Mouse (Mus musculus): ENCODE data around the gene Panx1.
A peak's percentile ranks its signal among the peaks of the same experiment; 100 is the strongest.

Panx1 gene

DNA sequence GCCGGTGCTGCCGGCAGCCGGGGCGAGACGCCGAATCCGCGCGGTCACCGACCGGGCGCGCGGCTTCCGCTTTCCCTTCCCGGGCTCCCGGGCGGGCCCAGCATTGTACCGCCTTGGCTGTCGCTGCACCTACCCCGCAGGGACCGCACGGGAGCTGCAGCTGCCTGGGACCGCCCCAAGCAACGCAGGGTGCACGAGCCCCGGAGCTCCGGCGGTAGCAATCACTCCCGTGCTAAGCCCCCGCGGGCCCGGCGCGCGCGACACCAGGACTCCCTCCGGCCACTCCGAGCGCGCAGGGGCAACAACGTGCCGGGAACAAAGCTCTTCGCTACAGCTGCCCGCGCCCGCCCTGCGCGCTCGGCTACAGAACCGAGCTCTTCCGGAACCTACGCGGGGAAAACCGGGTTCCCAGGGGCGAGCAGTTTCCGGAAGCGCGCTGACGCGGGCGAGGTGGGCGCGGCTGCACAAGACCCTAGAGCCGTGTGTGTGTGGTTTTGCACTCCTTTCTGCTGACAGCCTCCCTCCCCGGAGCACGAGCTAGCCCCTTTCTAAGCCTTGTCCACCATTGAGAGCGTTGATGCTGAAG lies at the start of gene Panx1:
Panx1 (minus strand) TSS at position 395 of the 586 bp plus-strand sequence.
- peak; percentile 73 for DNase-seq (ENCODE audit: low spot score)

- peak; percentile 67 for DNase-seq (ENCODE audit: low spot score)
These were observed 23.5 kb upstream of the Panx1 start for GRCm38 (mm10) chr9:15068686-15069295.

DNA sequence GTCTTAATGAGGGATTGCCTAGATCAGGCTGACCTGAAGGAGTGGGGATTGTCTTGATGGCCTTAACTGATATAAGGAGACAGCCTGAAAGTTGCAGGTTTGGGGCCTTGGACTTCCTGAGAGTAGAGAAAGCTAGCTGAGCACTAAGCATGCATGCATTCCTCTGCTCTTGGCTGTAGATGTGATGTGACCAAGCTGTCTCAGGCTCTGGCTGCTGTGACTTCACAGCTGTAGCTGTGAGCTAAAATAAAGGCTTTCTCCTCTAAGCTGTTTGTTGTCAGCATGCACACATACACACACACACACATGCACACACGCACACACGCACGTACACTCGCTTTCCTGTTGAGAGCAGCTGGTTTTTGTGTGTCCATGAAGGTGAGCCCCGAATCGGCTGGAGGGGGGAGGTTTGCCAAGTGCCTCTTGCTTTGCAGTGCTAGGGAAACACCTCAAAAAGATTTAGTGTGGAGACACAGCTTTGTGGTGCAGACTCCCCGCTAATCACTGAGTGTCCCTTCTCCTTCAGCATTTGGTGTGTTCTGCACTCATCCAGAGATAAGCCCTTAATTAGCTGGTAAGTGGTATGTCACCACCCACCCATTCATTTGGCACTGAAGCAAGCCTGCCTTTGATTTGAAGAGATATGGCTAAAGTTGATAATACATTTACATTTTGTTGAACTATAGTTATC lies 22.9 kb upstream of the Panx1 start:
- no peak for DNase-seq (ENCODE audit: low spot score)

- peak; percentile 50 for DNase-seq (ENCODE audit: low spot score)
These were observed 18.9 kb upstream of the Panx1 start for GRCm38 (mm10) chr9:15064176-15064575.

DNA sequence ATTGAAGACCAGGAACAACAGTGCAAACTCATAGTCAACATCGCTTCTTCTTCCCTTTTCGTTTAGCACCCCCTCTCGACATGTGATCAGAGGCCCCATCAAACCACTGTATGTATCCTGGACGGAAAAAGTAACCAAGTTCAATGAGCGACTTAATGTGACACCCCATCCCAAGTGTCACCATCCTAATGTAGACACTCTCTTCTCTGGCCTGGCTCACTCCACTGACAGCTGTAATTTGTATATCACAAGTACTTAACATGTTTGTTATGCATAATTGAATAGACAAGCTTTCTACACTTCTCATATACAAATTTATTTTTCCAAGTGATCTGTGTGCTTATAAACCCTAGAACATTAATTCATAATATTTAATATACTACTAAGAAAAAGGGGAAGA lies 15.6 kb upstream of the Panx1 start:
- no peak for DNase-seq (ENCODE audit: low spot score)

DNA sequence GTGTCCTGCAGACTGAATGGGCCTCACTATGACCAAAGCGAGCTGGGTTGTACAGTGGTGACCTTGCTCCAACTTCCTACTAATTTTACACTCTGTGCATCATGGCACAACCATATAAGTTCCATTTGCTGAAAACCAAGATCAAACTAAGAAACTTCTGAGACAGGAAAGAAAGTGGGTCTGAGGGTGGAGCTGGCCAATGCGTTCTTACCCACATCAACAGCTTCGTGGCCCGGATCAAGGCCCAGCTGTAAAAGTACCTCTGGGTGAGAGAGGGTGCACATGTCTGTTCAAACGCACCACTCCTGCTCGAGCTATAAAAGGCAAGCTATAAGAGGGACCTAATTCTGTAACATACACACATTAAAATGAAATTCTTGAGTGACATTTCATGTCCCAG lies 14.7 kb upstream of the Panx1 start:
- DNase-seq (ENCODE audit: low spot score), result no peak

DNA sequence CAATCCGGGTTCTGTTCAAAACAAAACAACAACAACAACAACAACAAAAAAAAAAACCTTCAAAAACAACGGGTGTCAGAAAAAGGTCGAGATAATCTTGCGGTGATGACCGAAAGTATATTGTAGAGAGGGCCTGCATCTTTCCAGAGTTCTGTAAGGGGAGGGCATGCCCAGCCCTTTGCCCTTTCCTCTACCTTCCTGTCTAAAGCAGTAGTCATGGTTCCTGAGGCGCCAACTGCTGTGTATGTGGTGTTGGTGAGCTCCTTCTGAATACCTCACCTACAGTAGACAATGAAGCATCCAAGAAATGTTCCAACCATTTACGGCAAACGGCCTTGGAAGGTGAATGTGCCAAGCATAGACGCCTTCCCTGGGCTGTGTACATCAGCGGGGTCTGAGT lies 462 bp upstream of the Panx1 start:
- no peak for DNase-seq (ENCODE audit: low spot score)

- peak; percentile 17 for DNase-seq (ENCODE audit: low spot score)
These were observed 741 bp downstream of the Panx1 start for GRCm38 (mm10) chr9:15044391-15045083.

DNA sequence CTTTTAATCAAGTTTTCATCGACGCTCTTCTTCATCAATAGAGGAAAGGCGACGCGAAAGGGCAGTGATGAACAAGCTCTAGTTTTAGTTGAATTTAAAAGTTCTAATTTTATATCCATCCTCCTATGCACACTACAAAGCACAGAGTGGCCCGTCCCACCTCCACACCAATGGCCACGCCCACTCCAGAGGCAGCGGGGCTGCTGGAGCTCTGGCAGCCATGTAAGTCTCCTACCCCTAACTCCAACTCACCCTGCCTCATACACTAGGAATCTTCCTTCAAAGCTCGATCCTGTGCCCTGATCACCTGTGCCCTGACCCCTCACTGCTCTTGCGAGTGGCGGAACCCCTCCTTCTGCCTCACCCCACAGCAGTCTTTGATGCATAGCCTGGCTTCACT lies 3.7 kb downstream of the Panx1 start:
- no peak for DNase-seq (ENCODE audit: low spot score)

DNA sequence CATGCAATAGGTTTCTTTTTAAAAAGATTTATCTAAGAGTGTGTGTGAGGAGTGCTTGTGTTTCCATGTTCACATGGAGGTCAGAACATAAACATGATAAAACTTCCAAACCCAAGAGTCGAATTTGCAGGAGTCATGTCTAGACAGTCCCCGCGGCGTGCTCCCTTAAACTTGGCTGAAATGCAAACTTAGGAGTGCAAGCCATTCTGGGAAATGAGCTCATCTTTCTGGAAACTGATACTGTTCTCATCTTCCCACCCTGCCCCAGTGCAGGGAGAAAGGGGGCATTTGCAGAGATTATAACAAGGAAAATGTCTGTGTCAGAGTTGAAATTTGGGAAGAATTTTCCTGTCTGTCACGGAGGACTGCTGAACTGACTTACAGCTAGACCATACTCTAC lies 5.4 kb downstream of the Panx1 start:
- DNase-seq (ENCODE audit: low spot score), result no peak

- DNase-seq (ENCODE audit: low spot score), result no peak
These were observed 7.6 kb downstream of the Panx1 start for GRCm38 (mm10) chr9:15037704-15038103.

DNA sequence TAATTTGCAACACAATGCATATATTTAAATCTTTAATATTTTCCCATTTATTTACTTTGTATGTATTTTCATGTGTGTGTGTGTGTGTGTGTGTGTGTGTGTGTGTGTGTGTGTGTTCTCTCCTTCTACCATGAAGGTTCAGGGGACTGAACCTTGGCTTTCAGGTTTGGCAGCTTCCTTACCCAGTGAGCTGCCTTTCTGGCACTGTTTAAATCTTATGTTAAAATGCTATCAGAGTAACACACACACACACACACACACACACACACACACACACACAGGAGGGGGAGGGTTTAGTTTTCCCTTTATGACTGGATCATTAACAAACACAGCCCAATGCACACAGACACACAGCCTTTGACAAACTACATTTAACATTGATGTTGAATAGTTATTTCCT lies 8.0 kb downstream of the Panx1 start:
- DNase-seq (ENCODE audit: low spot score), result no peak

- no peak for DNase-seq (ENCODE audit: low spot score)
These were observed 8.5 kb downstream of the Panx1 start for GRCm38 (mm10) chr9:15036807-15037206.

- no peak for DNase-seq (ENCODE audit: low spot score)
These were observed 8.9 kb downstream of the Panx1 start for GRCm38 (mm10) chr9:15036405-15036804.

- DNase-seq (ENCODE audit: low spot score), result no peak
These were observed 9.3 kb downstream of the Panx1 start for GRCm38 (mm10) chr9:15035979-15036378.

- DNase-seq (ENCODE audit: low spot score), result no peak
These were observed 10.6 kb downstream of the Panx1 start for GRCm38 (mm10) chr9:15034546-15035273.

DNA sequence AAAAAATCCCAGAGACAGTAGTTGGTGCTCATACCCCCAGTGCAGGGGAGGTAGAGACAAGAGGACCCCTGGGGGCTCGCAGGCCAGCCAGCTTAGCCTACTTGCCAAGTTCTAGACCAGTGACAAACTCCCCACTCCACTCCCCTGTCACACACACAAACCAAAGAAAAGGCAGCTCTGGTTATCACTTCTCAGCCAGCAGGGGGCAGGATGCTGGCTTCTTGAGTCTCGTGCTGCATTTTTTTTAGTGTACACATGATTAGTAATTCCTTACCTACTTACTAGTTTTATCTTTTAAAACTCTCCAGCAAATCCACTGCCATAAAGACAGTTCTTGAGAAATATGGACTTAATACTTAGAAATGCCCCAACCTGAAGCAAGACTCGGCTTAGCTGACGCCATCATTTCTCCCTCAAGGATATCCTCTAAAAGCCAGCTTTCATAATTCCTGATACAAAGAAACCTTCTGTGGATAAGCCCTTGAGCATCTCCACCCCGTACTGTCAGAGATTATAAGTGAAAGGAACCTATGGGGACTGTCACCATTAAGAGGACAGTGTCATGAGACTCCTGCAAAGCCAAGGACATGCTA lies 11.6 kb downstream of the Panx1 start:
- DNase-seq (ENCODE audit: low spot score), result no peak

DNA sequence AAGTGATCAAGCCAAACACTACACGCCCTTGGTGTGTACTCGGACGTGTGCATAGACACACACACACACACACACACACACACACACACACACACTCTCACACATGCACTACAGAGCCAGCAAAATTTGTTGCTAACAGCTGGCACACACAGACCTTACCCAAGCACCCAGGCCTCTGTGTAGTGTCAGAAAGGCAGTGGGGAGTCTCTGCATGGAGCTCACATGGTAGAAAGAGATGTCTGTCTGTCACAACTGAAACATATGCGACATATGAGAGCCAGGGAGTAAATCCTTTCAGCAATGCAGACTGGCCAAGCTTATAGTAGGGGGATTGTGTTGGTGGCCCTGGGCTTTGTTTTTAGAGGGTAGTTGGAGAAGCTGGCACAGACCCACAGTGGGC lies 12.5 kb downstream of the Panx1 start:
- DNase-seq (ENCODE audit: low spot score), result no peak

DNA sequence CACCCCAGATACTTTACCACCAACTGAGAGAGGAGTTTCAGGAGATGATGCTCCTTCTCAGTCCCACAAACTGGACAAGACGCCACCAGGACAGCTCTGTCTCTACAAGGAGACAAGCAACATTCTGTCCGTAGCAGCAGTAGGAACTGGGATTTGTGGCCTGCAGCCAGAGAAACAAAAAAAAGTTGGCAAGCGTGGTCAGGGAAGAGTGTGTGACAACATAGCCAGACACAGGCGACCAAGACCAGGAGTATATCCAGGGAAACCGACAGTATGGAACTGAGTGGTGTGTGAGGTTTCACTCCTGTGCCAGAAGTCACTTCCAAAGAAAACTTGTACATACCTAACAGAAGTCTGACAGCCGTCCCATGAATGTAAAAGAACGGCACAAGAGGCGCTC lies 14.5 kb downstream of the Panx1 start:
- DNase-seq (ENCODE audit: low spot score), result no peak

- DNase-seq (ENCODE audit: low spot score), result peak; percentile 12
These were observed 16.1 kb downstream of the Panx1 start for GRCm38 (mm10) chr9:15029025-15029727.

- no peak for DNase-seq (ENCODE audit: low spot score)
These were observed 17.6 kb downstream of the Panx1 start for GRCm38 (mm10) chr9:15027725-15028124.
